Comparison of ENCODE assay signal across 8 mouse cellular contexts in the genomic region with DNA sequence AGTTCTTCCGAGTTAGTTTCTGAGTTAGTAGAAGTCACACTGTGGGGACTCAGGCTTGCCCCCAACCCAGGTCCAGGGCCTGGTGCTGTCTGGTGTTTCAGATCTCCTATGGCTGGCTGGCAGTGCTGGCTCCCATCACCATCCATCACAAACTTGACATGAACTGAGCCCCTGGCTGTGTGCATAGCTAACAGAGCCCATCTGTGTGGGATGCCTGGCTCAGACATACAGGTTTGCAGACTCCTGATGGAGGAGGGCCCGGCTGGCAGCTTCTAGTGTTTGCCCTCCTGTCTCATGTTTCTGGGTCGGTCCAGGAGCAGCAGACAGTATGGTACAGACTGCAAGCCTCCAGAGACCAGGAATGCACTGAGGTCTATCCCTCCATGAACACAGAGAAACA.
A peak's percentile ranks its signal among the peaks of the same experiment; 100 is the strongest.
DNase-seq lines count a peak whose midpoint lies in the region; ATAC-seq and TF ChIP-seq lines count a peak whose summit lies in the region.

No protein-coding gene starts in this region.

- TF ChIP-seq CTCF in kidney, postnatal 0 days (IDR thresholded peaks at IDR 0.05; ENCODE audit: low read depth): no peak

- no peak for TF ChIP-seq POLR2A in limb, embryonic 14.5 days (IDR thresholded peaks at IDR 0.05; ENCODE audit: borderline replicate concordance, extremely low read depth, insufficient read depth, insufficient read length)

- DNase-seq in embryo, embryonic 10.5 days (ENCODE audit: low spot score): peak; percentile 54
- no peak for DNase-seq in embryo, embryonic 9.5 days (ENCODE audit: extremely low spot score)
- peak; percentile 80 for DNase-seq in kidney, postnatal 0 days (ENCODE audit: low spot score)
- no peak for DNase-seq in kidney, adult 8-10 months
- DNase-seq in limb, embryonic 14.5 days (ENCODE audit: low spot score): no peak
- DNase-seq in urinary bladder, postnatal 36 days (ENCODE audit: low spot score in 2 of 2): no peak

- 0 out of 2 replicates have a peak, but pooled peaks have one; percentile 23 for ATAC-seq in kidney, postnatal 0 days (replicated peaks; ENCODE audit: low FRiP score, low read depth)
- ATAC-seq in embryonic facial prominence, embryonic 13.5 days (ENCODE audit: insufficient number of reproducible peaks, insufficient read depth, low FRiP score, low TSS enrichment, low read depth): no peak
- ATAC-seq in limb, embryonic 14.5 days (ENCODE audit: low FRiP score, low read depth): no peak
- ATAC-seq in erythroblast, adult 5-6 weeks (replicated peaks; ENCODE audit: low FRiP score, poor library complexity, severe bottlenecking): no peak

- H3K9ac ChIP-seq in kidney, postnatal 0 days (ENCODE audit: low read depth, low read length): no peak overlapping the region
- no peak overlapping the region for H3K9ac ChIP-seq in embryonic facial prominence, embryonic 13.5 days
- no peak overlapping the region for H3K9ac ChIP-seq in limb, embryonic 14.5 days (ENCODE audit: low read depth, low read length, severe bottlenecking)

- H3K9me3 ChIP-seq in kidney, postnatal 0 days (replicated peaks; ENCODE audit: low read length): no peaks in the 10 kb centered on the region
- H3K9me3 ChIP-seq in embryonic facial prominence, embryonic 13.5 days: no peaks in the 10 kb centered on the region
- no peaks in the 10 kb centered on the region for H3K9me3 ChIP-seq in limb, embryonic 14.5 days (ENCODE audit: control insufficient read depth, low read length)

- no peaks in the 10 kb centered on the region for H3K27me3 ChIP-seq in kidney, postnatal 0 days (ENCODE audit: insufficient read depth, low read length)
- H3K27me3 ChIP-seq in embryonic facial prominence, embryonic 13.5 days: no peaks in the 10 kb centered on the region
- no peaks in the 10 kb centered on the region for H3K27me3 ChIP-seq in limb, embryonic 14.5 days (ENCODE audit: control insufficient read depth, insufficient read depth, low read length)

- H3K27ac ChIP-seq in kidney, postnatal 0 days: peak overlapping the region; percentile 31; the same call in 1 of the 2 replicates
- H3K27ac ChIP-seq in embryonic facial prominence, embryonic 13.5 days: peak overlapping the region; percentile 85
- H3K27ac ChIP-seq in limb, embryonic 14.5 days (replicated peaks; ENCODE audit: low read depth, low read length): peak overlapping the region; percentile 54; the same call in 1 of the 2 replicates

- H3K4me2 ChIP-seq in kidney, postnatal 0 days (ENCODE audit: low read length): no peak overlapping the region
- H3K4me2 ChIP-seq in embryonic facial prominence, embryonic 13.5 days: no peak overlapping the region
- no peak overlapping the region for H3K4me2 ChIP-seq in limb, embryonic 14.5 days (replicated peaks; ENCODE audit: low read depth, low read length, severe bottlenecking)

- H3K36me3 ChIP-seq in kidney, postnatal 0 days (ENCODE audit: insufficient read depth, low read length): no peaks in the 10 kb centered on the region
- no peaks in the 10 kb centered on the region for H3K36me3 ChIP-seq in embryonic facial prominence, embryonic 13.5 days
- H3K36me3 ChIP-seq in limb, embryonic 14.5 days (ENCODE audit: control insufficient read depth, insufficient read depth, low read length): no peaks in the 10 kb centered on the region

- H3K4me3 ChIP-seq in kidney, postnatal 0 days (replicated peaks; ENCODE audit: low read depth, low read length): no peak overlapping the region
- H3K4me3 ChIP-seq in embryonic facial prominence, embryonic 13.5 days: no peak overlapping the region
- no peak overlapping the region for H3K4me3 ChIP-seq in limb, embryonic 14.5 days (replicated peaks; ENCODE audit: low read length)

- H3K4me1 ChIP-seq in kidney, postnatal 0 days (replicated peaks; ENCODE audit: insufficient read depth, low read length): peaks cover 9% of the 10 kb centered on the region
- peaks cover 52% of the 10 kb centered on the region for H3K4me1 ChIP-seq in embryonic facial prominence, embryonic 13.5 days
- H3K4me1 ChIP-seq in limb, embryonic 14.5 days (ENCODE audit: control insufficient read depth, insufficient read depth, low read length): peaks cover 34% of the 10 kb centered on the region

- 29% methylated on average over 3 of the region's 3 CpGs for WGBS in kidney, postnatal 0 days
- 15% methylated on average over 3 of the region's 3 CpGs for WGBS in embryonic facial prominence, embryonic 13.5 days
- 27% methylated on average over 3 of the region's 3 CpGs for WGBS in limb, embryonic 14.5 days

Comparison
In these comparisons a context has a peak if more than half of its experiments do, and no peak if none do; other contexts are left out.
1. DNase-seq: peak in embryo, embryonic 10.5 days (single experiment) and kidney, postnatal 0 days (single experiment); none in embryo, embryonic 9.5 days (single experiment), kidney, adult 8-10 months (0 of 2), limb, embryonic 14.5 days (single experiment) and urinary bladder, postnatal 36 days (0 of 2).
2. H3K27ac ChIP-seq: peak in every context shown above with its lines; median percentile 85 in embryonic facial prominence, embryonic 13.5 days; 54 in limb, embryonic 14.5 days; 31 in kidney, postnatal 0 days.